Mouse (Mus musculus): ENCODE measurements around the gene Faf1.
"Not testable (repeated sequence)": the region's sequence is repeated elsewhere in the genome, so short reads cannot be mapped to it uniquely, and the experiment has no call there.

Faf1 gene

GRCm38 (mm10) chr4:109665101-109665981 is 11.0 kb upstream of the Faf1 start:
- DNase-seq (ENCODE audit: low spot score in 2 of 2) = peak; percentile 83 to 86

- peak; percentile 59 to 61 for DNase-seq (ENCODE audit: low spot score in 2 of 2)
Measured at GRCm38 (mm10) chr4:109665982-109666460, 10.4 kb upstream of the Faf1 start.

- peak; percentile 92 for DNase-seq (ENCODE audit: low spot score in 2 of 2)
Measured at GRCm38 (mm10) chr4:109666461-109667269, 9.7 kb upstream of the Faf1 start, which contains the start of gene Cdkn2c. Gene Cdkn2c, minus strand, starts transcription at chr4:109667189.

GRCm38 (mm10) chr4:109667518-109667917 is 8.9 kb upstream of the Faf1 start:
- DNase-seq (ENCODE audit: low spot score in 2 of 2) = peak in 1 of 2 experiments; percentile 35

GRCm38 (mm10) chr4:109670213-109670612 is 6.2 kb upstream of the Faf1 start:
- DNase-seq (ENCODE audit: low spot score in 2 of 2) = no peak

GRCm38 (mm10) chr4:109671941-109672340 is 4.4 kb upstream of the Faf1 start:
- no peak for DNase-seq (ENCODE audit: low spot score in 2 of 2)

- DNase-seq (ENCODE audit: low spot score in 2 of 2) = no peak
Measured at GRCm38 (mm10) chr4:109674097-109674496, 2.3 kb upstream of the Faf1 start.

GRCm38 (mm10) chr4:109677221-109677620 is 833 bp downstream of the Faf1 start:
- DNase-seq (ENCODE audit: low spot score in 2 of 2) = no peak

GRCm38 (mm10) chr4:109683561-109683960 is 7.2 kb downstream of the Faf1 start:
- DNase-seq (ENCODE audit: low spot score in 2 of 2) = no peak

- no peak for DNase-seq (ENCODE audit: low spot score in 2 of 2)
Measured at GRCm38 (mm10) chr4:109692674-109693073, 16.3 kb downstream of the Faf1 start.

- not testable (repeated sequence) for DNase-seq (ENCODE audit: low spot score in 2 of 2)
Measured at GRCm38 (mm10) chr4:109700727-109701126, 24.3 kb downstream of the Faf1 start.

GRCm38 (mm10) chr4:109703568-109703967 is 27.2 kb downstream of the Faf1 start:
- DNase-seq (ENCODE audit: low spot score in 2 of 2) = peak in 1 of 2 experiments; percentile 15

- DNase-seq (ENCODE audit: low spot score in 2 of 2) = no peak
Measured at GRCm38 (mm10) chr4:109705349-109705748, 29.0 kb downstream of the Faf1 start.

GRCm38 (mm10) chr4:109719281-109719680 is 42.9 kb downstream of the Faf1 start:
- no peak for DNase-seq (ENCODE audit: low spot score in 2 of 2)

GRCm38 (mm10) chr4:109729281-109729680 is 52.9 kb downstream of the Faf1 start:
- DNase-seq (ENCODE audit: low spot score in 2 of 2) = no peak

GRCm38 (mm10) chr4:109735754-109736153 is 59.4 kb downstream of the Faf1 start:
- DNase-seq (ENCODE audit: low spot score in 2 of 2) = peak; percentile 25 to 53

- DNase-seq (ENCODE audit: low spot score in 2 of 2) = no peak
Measured at GRCm38 (mm10) chr4:109743984-109744383, 67.6 kb downstream of the Faf1 start.

- DNase-seq (ENCODE audit: low spot score in 2 of 2) = peak in 1 of 2 experiments; percentile 7
Measured at GRCm38 (mm10) chr4:109759031-109759430, 82.6 kb downstream of the Faf1 start.

GRCm38 (mm10) chr4:109759901-109760300 is 83.5 kb downstream of the Faf1 start:
- no peak for DNase-seq (ENCODE audit: low spot score in 2 of 2)

- no peak for DNase-seq (ENCODE audit: low spot score in 2 of 2)
Measured at GRCm38 (mm10) chr4:109760501-109760900, 84.1 kb downstream of the Faf1 start.

- DNase-seq (ENCODE audit: low spot score in 2 of 2) = no peak
Measured at GRCm38 (mm10) chr4:109762768-109763501, 86.5 kb downstream of the Faf1 start.

- DNase-seq (ENCODE audit: low spot score in 2 of 2) = no peak
Measured at GRCm38 (mm10) chr4:109769071-109769470, 92.7 kb downstream of the Faf1 start.
